Mouse (Mus musculus): ENCODE data around the gene Olfr62. TPM values are rescaled to one million over a fixed set of nuclear protein-coding genes. Genes with fewer than 3 reads are reported as not detected.
A peak's percentile ranks its signal among the peaks of the same experiment; 100 is the strongest.

The Olfr62 gene
- polyA plus RNA-seq (2012; rRNA removed), result not detected in 2 replicates

- Histone ChIP-seq H3K36me3 (ENCODE audit: control insufficient read depth, insufficient read depth, low read length) (no peaks in the 10 kb centered on the region), H3K4me1 (ENCODE audit: control insufficient read depth, insufficient read depth, insufficient read length, low read length) (no peaks in the 10 kb centered on the region), H3K27ac (ENCODE audit: insufficient read depth, low read depth, low read length) (no peak within 1 kb of the TSS), H3K4me3 (ENCODE audit: low read depth, low read length) (no peak within 1 kb of the TSS), H3K27me3 (ENCODE audit: control insufficient read depth, insufficient read depth, low read length) (no peaks in the 10 kb centered on the region)
- TF ChIP-seq POLR2A (IDR thresholded peaks at IDR 0.05; ENCODE audit: low read depth, low read length), result no peak
Observed at GRCm38 (mm10) chr4:118658652-118659051, at the start of gene Olfr62. Gene Olfr62 (plus strand): TSS chr4:118658952.

GRCm38 (mm10) chr4:118609836-118610235 lies 48.9 kb upstream of the Olfr62 start:
- no peaks in the 10 kb centered on the region for H3K27me3 ChIP-seq (ENCODE audit: control insufficient read depth, insufficient read depth, low read length)
- no peak overlapping the region for H3K27ac ChIP-seq (ENCODE audit: insufficient read depth, low read depth, low read length)

DNA sequence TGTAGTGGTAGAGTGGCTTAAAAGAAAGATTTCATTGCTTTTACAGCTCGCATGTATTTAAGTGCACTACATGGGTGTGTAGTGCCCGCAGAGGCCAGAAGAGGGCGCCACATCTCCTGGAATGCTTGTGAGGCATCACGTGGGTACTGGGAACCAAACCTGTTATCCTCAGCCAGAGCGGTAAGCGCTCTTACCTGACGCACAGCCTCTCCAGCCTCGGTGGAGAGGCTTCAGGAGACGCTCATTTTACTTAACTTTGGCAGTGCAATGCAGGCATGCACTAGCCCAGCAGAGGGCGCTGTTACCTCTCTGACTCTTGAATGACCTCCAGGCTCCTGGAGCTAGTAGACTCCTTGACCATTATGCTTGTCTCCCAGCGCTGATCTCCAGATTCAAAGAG lies 46.1 kb upstream of the Olfr62 start:
- 27% methylated on average over 11 of the region's 11 CpGs for WGBS
- Histone ChIP-seq H3K4me1 (ENCODE audit: control insufficient read depth, insufficient read depth, insufficient read length, low read length) (no peaks in the 10 kb centered on the region), H3K27me3 (ENCODE audit: control insufficient read depth, insufficient read depth, low read length) (no peaks in the 10 kb centered on the region), H3K27ac (ENCODE audit: insufficient read depth, low read depth, low read length) (no peak overlapping the region), H3K36me3 (ENCODE audit: control insufficient read depth, insufficient read depth, low read length) (no peaks in the 10 kb centered on the region), H3K4me3 (ENCODE audit: low read depth, low read length) (no peak overlapping the region)
- peak; percentile 68; the same call in 1 of the 2 replicates for TF ChIP-seq CTCF (IDR thresholded peaks at IDR 0.05; ENCODE audit: extremely low read depth, insufficient read length, insufficient replicate concordance, low read depth, low read length)
- TF ChIP-seq POLR2A (IDR thresholded peaks at IDR 0.05; ENCODE audit: low read depth, low read length), result no peak

More at GRCm38 (mm10) chr4:118609836-118610235, 48.9 kb upstream of the Olfr62 start:
- no peak for TF ChIP-seq POLR2A (IDR thresholded peaks at IDR 0.05; ENCODE audit: low read depth, low read length)
- TF ChIP-seq CTCF (IDR thresholded peaks at IDR 0.05; ENCODE audit: extremely low read depth, insufficient read length, insufficient replicate concordance, low read depth, low read length), result no peak
- H3K4me1 ChIP-seq (ENCODE audit: control insufficient read depth, insufficient read depth, insufficient read length, low read length), result no peaks in the 10 kb centered on the region
- no peak overlapping the region for H3K4me3 ChIP-seq (ENCODE audit: low read depth, low read length)
- 54% methylated on average over 3 of the region's 3 CpGs for WGBS
- no peaks in the 10 kb centered on the region for H3K36me3 ChIP-seq (ENCODE audit: control insufficient read depth, insufficient read depth, low read length)

DNA sequence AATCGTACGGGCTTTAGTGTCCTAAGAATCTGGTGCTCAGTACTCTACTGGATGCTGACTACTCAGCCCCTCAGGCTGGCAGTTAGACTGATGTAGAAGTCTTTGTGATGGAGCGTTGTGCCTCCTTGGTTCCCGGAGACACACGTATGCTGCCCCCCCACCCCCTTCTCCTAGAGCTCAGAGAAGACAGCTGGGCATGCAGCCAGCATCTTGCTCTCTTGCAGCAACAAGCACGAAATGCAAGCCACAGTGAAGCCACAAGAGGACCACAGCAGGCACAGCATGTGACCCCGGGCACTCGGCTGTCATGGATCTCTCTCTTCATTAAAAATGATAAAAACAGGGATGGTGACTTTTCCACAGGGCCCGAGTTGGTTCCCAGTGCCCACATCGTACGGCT lies 43.3 kb upstream of the Olfr62 start:
- H3K36me3 ChIP-seq (ENCODE audit: control insufficient read depth, insufficient read depth, low read length), result no peaks in the 10 kb centered on the region
- no peaks in the 10 kb centered on the region for H3K4me1 ChIP-seq (ENCODE audit: control insufficient read depth, insufficient read depth, insufficient read length, low read length)
- TF ChIP-seq POLR2A (IDR thresholded peaks at IDR 0.05; ENCODE audit: low read depth, low read length) (no peak), CTCF (IDR thresholded peaks at IDR 0.05; ENCODE audit: extremely low read depth, insufficient read length, insufficient replicate concordance, low read depth, low read length) (no peak)
- H3K27ac ChIP-seq (ENCODE audit: insufficient read depth, low read depth, low read length), result no peak overlapping the region
- H3K27me3 ChIP-seq (ENCODE audit: control insufficient read depth, insufficient read depth, low read length), result no peaks in the 10 kb centered on the region
- 77% methylated on average over 11 of the region's 11 CpGs for WGBS
- H3K4me3 ChIP-seq (ENCODE audit: low read depth, low read length), result no peak overlapping the region

DNA sequence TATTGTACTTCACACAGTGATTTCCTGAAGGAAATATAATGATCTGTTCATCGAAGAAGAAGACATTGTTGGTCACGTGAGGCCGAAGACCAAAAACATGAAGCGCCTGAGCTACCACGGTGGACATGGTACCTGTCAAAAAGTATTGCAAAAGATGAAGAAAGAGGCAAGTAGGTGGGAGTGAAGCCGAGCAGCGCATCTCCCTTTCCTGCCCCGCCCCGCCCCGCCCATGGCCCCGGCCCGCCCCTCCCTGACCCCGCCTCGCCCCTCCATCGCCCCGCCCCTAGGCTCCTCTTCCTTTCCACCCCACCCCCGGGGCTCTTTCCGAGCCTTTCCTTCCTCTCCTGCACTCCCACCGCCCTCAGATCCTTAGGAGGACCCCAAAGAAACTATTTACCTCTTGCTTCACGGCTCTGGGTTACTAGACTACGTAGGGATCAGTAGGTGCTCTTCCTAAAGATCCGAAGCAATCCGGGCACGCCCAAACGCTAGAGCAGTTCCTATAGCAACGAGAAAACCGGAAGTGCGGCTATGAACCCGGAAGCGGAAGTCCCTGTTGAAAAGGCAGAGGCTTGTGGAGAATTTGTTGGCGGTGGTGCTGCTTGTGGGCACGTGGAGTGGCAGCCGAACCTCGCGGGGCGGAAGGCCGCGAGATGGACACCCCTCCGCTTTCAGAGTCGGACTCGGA lies 38.3 kb upstream of the Olfr62 start, which contains the start of the genes Cfap57 and Ebna1bp2:
Cfap57 (minus strand) TSS at position 499 of the 688 bp plus-strand sequence.
Ebna1bp2 (plus strand) TSS at position 521 of the 688 bp plus-strand sequence.
- Histone ChIP-seq H3K27me3 (ENCODE audit: control insufficient read depth, insufficient read depth, low read length) (no peaks in the 10 kb centered on the region), H3K4me3 (ENCODE audit: low read depth, low read length) (peak within 1 kb of the TSS; percentile 83), H3K27ac (ENCODE audit: insufficient read depth, low read depth, low read length) (no peak within 1 kb of the TSS), H3K36me3 (ENCODE audit: control insufficient read depth, insufficient read depth, low read length) (peaks cover 20% of the 10 kb centered on the region), H3K4me1 (ENCODE audit: control insufficient read depth, insufficient read depth, insufficient read length, low read length) (peaks cover 6% of the 10 kb centered on the region; the same call in 1 of the 2 replicates)
- TF ChIP-seq CTCF (IDR thresholded peaks at IDR 0.05; ENCODE audit: extremely low read depth, insufficient read length, insufficient replicate concordance, low read depth, low read length) (no peak), POLR2A (IDR thresholded peaks at IDR 0.05; ENCODE audit: low read depth, low read length) (0 out of 2 replicates have a peak, but pooled peaks have one; percentile 41)
- WGBS, result 1% methylated on average over 33 of the region's 41 CpGs

GRCm38 (mm10) chr4:118620967-118621320 lies 37.8 kb upstream of the Olfr62 start:
- peaks cover 24% of the 10 kb centered on the region for H3K36me3 ChIP-seq (ENCODE audit: control insufficient read depth, insufficient read depth, low read length)
- peak overlapping the region; percentile 83 for H3K4me3 ChIP-seq (ENCODE audit: low read depth, low read length)
- no peaks in the 10 kb centered on the region for H3K27me3 ChIP-seq (ENCODE audit: control insufficient read depth, insufficient read depth, low read length)
- WGBS, result under 1% methylated on average over 23 of the region's 23 CpGs
- H3K27ac ChIP-seq (ENCODE audit: insufficient read depth, low read depth, low read length), result no peak overlapping the region
- TF ChIP-seq POLR2A (IDR thresholded peaks at IDR 0.05; ENCODE audit: low read depth, low read length) (no peak), CTCF (IDR thresholded peaks at IDR 0.05; ENCODE audit: extremely low read depth, insufficient read length, insufficient replicate concordance, low read depth, low read length) (no peak)
- peaks cover 6% of the 10 kb centered on the region; the same call in 1 of the 2 replicates for H3K4me1 ChIP-seq (ENCODE audit: control insufficient read depth, insufficient read depth, insufficient read length, low read length)

GRCm38 (mm10) chr4:118621781-118622180 lies 37.0 kb upstream of the Olfr62 start:
- Histone ChIP-seq H3K4me1 (ENCODE audit: control insufficient read depth, insufficient read depth, insufficient read length, low read length) (peaks cover 6% of the 10 kb centered on the region; the same call in 1 of the 2 replicates), H3K27me3 (ENCODE audit: control insufficient read depth, insufficient read depth, low read length) (no peaks in the 10 kb centered on the region), H3K36me3 (ENCODE audit: control insufficient read depth, insufficient read depth, low read length) (peaks cover 29% of the 10 kb centered on the region), H3K4me3 (ENCODE audit: low read depth, low read length) (no peak overlapping the region), H3K27ac (ENCODE audit: insufficient read depth, low read depth, low read length) (no peak overlapping the region)
- 71% methylated on average over 9 of the region's 9 CpGs for WGBS
- TF ChIP-seq POLR2A (IDR thresholded peaks at IDR 0.05; ENCODE audit: low read depth, low read length) (no peak), CTCF (IDR thresholded peaks at IDR 0.05; ENCODE audit: extremely low read depth, insufficient read length, insufficient replicate concordance, low read depth, low read length) (no peak)
